Mouse (Mus musculus): ENCODE measurements around the gene Olfr418. TPM values are rescaled to one million over a fixed set of nuclear protein-coding genes. Genes with fewer than 3 reads are reported as not detected.
"Not testable (repeated sequence)": the region's sequence is repeated elsewhere in the genome, so short reads cannot be mapped to it uniquely, and the experiment has no call there.

The Olfr418 gene
- polyA plus RNA-seq (2015; fragmentation: Nextera tagmentation; extraction: Ambion mirVana) = not detected in 2 replicates

GRCm38 (mm10) chr1:173265701-173266100, at the start of gene Olfr418:
Olfr418 (plus strand) TSS chr1:173266001.
- no peak within 1 kb of the TSS for H3K4me3 ChIP-seq (ENCODE audit: low read depth, low read length)
- H3K36me3 ChIP-seq (ENCODE audit: control insufficient read depth, insufficient read depth, low read length) = no peaks in the 10 kb centered on the region
- H3K27me3 ChIP-seq (ENCODE audit: control insufficient read depth, insufficient read depth, low read depth, low read length) = no peaks in the 10 kb centered on the region
- no peak within 1 kb of the TSS for H3K4me2 ChIP-seq (ENCODE audit: low read length)
- H3K27ac ChIP-seq (ENCODE audit: low read length) = no peak within 1 kb of the TSS
- ATAC-seq = no peak
- H3K4me1 ChIP-seq (ENCODE audit: control insufficient read depth, insufficient read depth, low read length) = no peaks in the 10 kb centered on the region
- no peaks in the 10 kb centered on the region for H3K9me3 ChIP-seq (replicated peaks; ENCODE audit: control insufficient read depth, low read length, poor library complexity, severe bottlenecking)
- H3K9ac ChIP-seq (ENCODE audit: low read depth, low read length) = no peak within 1 kb of the TSS

GRCm38 (mm10) chr1:173216481-173216880, 49.3 kb upstream of the Olfr418 start:
- no peaks in the 10 kb centered on the region for H3K4me1 ChIP-seq (ENCODE audit: control insufficient read depth, insufficient read depth, low read length)
- H3K36me3 ChIP-seq (ENCODE audit: control insufficient read depth, insufficient read depth, low read length) = no peaks in the 10 kb centered on the region
- no peak overlapping the region for H3K27ac ChIP-seq (ENCODE audit: low read length)
- H3K9me3 ChIP-seq (replicated peaks; ENCODE audit: control insufficient read depth, low read length, poor library complexity, severe bottlenecking) = no peaks in the 10 kb centered on the region
- WGBS = 90% methylated on average over 3 of the region's 3 CpGs
- H3K4me3 ChIP-seq (ENCODE audit: low read depth, low read length) = no peak overlapping the region
- H3K4me2 ChIP-seq (ENCODE audit: low read length) = no peak overlapping the region
- H3K9ac ChIP-seq (ENCODE audit: low read depth, low read length) = no peak overlapping the region
- no peak for ATAC-seq
- H3K27me3 ChIP-seq (ENCODE audit: control insufficient read depth, insufficient read depth, low read depth, low read length) = no peaks in the 10 kb centered on the region

DNA sequence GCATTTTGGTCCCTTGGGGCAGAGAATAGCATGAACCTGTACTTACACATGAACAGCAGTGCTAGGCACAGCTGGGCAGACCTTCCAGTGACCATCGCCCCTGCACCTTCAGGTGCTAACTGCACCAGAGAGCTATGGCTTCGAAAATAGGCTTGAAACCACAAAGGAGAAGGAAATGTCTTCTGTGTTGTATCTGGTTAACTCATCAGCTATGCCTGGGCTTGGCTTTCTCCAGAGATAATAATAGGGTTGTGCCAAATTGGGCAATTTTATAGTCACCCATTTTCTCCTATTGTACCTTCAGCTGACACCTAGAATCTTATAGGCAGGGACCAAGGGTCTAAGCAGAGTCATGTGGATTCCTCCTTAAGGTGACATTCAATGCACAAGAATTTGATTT, 38.7 kb upstream of the Olfr418 start, which contains the start of gene Fcer1a:
Gene Fcer1a, minus strand, starts transcription at position 134 of the 400 bp plus-strand sequence.
- no peaks in the 10 kb centered on the region for H3K9me3 ChIP-seq (replicated peaks; ENCODE audit: control insufficient read depth, low read length, poor library complexity, severe bottlenecking)
- H3K27ac ChIP-seq (ENCODE audit: low read length) = no peak within 1 kb of the TSS
- 85% methylated on average over 2 of the region's 2 CpGs for WGBS
- H3K4me1 ChIP-seq (ENCODE audit: control insufficient read depth, insufficient read depth, low read length) = no peaks in the 10 kb centered on the region
- H3K4me3 ChIP-seq (ENCODE audit: low read depth, low read length) = no peak within 1 kb of the TSS
- no peaks in the 10 kb centered on the region for H3K27me3 ChIP-seq (ENCODE audit: control insufficient read depth, insufficient read depth, low read depth, low read length)
- H3K4me2 ChIP-seq (ENCODE audit: low read length) = no peak within 1 kb of the TSS
- H3K9ac ChIP-seq (ENCODE audit: low read depth, low read length) = no peak within 1 kb of the TSS
- no peak for ATAC-seq
- H3K36me3 ChIP-seq (ENCODE audit: control insufficient read depth, insufficient read depth, low read length) = no peaks in the 10 kb centered on the region

- H3K4me3 ChIP-seq (ENCODE audit: low read depth, low read length); ATAC-seq; H3K9ac ChIP-seq (ENCODE audit: low read depth, low read length); H3K27me3 ChIP-seq (ENCODE audit: control insufficient read depth, insufficient read depth, low read depth, low read length); H3K36me3 ChIP-seq (ENCODE audit: control insufficient read depth, insufficient read depth, low read length); H3K4me1 ChIP-seq (ENCODE audit: control insufficient read depth, insufficient read depth, low read length); H3K27ac ChIP-seq (ENCODE audit: low read length); H3K9me3 ChIP-seq (replicated peaks; ENCODE audit: control insufficient read depth, low read length, poor library complexity, severe bottlenecking); H3K4me2 ChIP-seq (ENCODE audit: low read length): not testable (repeated sequence)
- WGBS = 92% methylated on average over 1 of the region's 1 CpGs
These were observed 28.8 kb upstream of the Olfr418 start for GRCm38 (mm10) chr1:173237004-173237403.

DNA sequence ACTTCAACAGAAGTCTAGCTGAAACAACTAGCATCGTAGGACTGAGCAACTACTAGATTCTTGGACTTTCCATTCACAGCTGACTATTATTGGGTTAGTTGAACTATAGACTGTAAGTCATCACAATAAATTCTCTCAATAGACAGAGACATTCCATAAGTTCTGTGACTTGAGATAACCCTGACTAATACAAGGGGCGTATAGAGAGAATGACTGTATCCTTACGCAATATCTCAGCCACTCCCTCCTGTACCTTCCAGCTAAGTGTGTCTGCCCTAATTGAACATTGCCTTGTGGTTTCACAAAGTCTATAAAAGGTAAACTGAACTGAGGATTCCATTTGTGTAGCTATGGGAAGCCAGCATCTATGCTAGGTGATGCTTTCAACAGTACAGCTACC, 15.9 kb upstream of the Olfr418 start:
- H3K9ac ChIP-seq (ENCODE audit: low read depth, low read length) = no peak overlapping the region
- no peaks in the 10 kb centered on the region for H3K36me3 ChIP-seq (ENCODE audit: control insufficient read depth, insufficient read depth, low read length)
- H3K27me3 ChIP-seq (ENCODE audit: control insufficient read depth, insufficient read depth, low read depth, low read length) = no peaks in the 10 kb centered on the region
- H3K4me3 ChIP-seq (ENCODE audit: low read depth, low read length) = no peak overlapping the region
- H3K9me3 ChIP-seq (replicated peaks; ENCODE audit: control insufficient read depth, low read length, poor library complexity, severe bottlenecking) = no peaks in the 10 kb centered on the region
- no peak overlapping the region for H3K27ac ChIP-seq (ENCODE audit: low read length)
- H3K4me2 ChIP-seq (ENCODE audit: low read length) = no peak overlapping the region
- no peak for ATAC-seq
- H3K4me1 ChIP-seq (ENCODE audit: control insufficient read depth, insufficient read depth, low read length) = no peaks in the 10 kb centered on the region
- WGBS = 96% methylated on average over 3 of the region's 3 CpGs

DNA sequence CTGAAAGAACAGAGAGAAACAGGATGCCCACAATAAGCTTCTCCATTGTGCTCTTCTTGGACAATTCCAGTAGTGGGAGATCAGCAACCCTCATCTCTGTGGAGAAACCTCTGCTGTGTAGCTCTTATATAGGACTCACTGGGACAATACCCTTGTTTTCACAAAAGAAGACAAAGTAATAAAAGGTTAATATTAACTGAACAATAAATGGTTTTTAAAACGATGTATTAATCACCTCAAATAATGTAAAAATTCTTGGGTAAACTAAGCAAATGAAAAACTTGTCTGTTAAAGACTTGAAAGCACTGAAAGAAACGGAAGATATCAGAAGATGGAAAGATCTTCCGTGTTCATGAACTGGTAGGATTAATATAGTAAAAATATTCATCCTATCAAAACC, 11.9 kb downstream of the Olfr418 start, which contains the start of gene Mptx2:
Gene Mptx2, minus strand, starts transcription at position 101 of the 400 bp plus-strand sequence.
- no peak within 1 kb of the TSS for H3K4me3 ChIP-seq (ENCODE audit: low read depth, low read length)
- H3K4me1 ChIP-seq (ENCODE audit: control insufficient read depth, insufficient read depth, low read length) = no peaks in the 10 kb centered on the region
- H3K4me2 ChIP-seq (ENCODE audit: low read length) = no peak within 1 kb of the TSS
- no peaks in the 10 kb centered on the region for H3K9me3 ChIP-seq (replicated peaks; ENCODE audit: control insufficient read depth, low read length, poor library complexity, severe bottlenecking)
- H3K27ac ChIP-seq (ENCODE audit: low read length) = no peak within 1 kb of the TSS
- no peaks in the 10 kb centered on the region for H3K36me3 ChIP-seq (ENCODE audit: control insufficient read depth, insufficient read depth, low read length)
- WGBS = 81% methylated on average over 3 of the region's 3 CpGs
- H3K9ac ChIP-seq (ENCODE audit: low read depth, low read length) = no peak within 1 kb of the TSS
- H3K27me3 ChIP-seq (ENCODE audit: control insufficient read depth, insufficient read depth, low read depth, low read length) = no peaks in the 10 kb centered on the region
- no peak for ATAC-seq

DNA sequence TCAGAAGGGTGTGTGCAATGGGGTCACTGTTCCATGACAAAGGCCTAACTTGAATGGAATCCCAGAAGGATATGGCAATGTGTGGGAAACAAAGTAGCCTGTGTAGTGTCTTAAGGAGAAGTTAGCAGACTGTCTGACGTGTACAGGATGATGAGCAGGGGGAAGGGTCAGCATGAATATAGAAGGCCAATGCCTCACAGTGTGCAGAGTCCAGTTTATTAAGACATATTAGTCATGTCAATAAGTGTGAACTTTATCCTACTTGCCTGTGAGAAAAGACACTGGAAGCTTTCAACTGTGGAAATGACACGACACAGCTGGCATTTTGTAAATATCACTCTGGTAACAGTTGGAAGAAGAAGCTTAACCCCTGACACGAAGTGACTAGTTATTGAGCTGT, 37.0 kb downstream of the Olfr418 start:
- H3K27me3 ChIP-seq (ENCODE audit: control insufficient read depth, insufficient read depth, low read depth, low read length); ATAC-seq; H3K4me3 ChIP-seq (ENCODE audit: low read depth, low read length); H3K9ac ChIP-seq (ENCODE audit: low read depth, low read length); H3K4me2 ChIP-seq (ENCODE audit: low read length); H3K36me3 ChIP-seq (ENCODE audit: control insufficient read depth, insufficient read depth, low read length); H3K9me3 ChIP-seq (replicated peaks; ENCODE audit: control insufficient read depth, low read length, poor library complexity, severe bottlenecking); H3K27ac ChIP-seq (ENCODE audit: low read length); H3K4me1 ChIP-seq (ENCODE audit: control insufficient read depth, insufficient read depth, low read length): not testable (repeated sequence)
- WGBS = 47% methylated on average over 3 of the region's 3 CpGs

GRCm38 (mm10) chr1:173313535-173314050, 47.8 kb downstream of the Olfr418 start:
- H3K4me3 ChIP-seq (ENCODE audit: low read depth, low read length); H3K4me2 ChIP-seq (ENCODE audit: low read length); H3K4me1 ChIP-seq (ENCODE audit: control insufficient read depth, insufficient read depth, low read length); H3K9ac ChIP-seq (ENCODE audit: low read depth, low read length); H3K9me3 ChIP-seq (replicated peaks; ENCODE audit: control insufficient read depth, low read length, poor library complexity, severe bottlenecking); ATAC-seq; H3K27me3 ChIP-seq (ENCODE audit: control insufficient read depth, insufficient read depth, low read depth, low read length); H3K27ac ChIP-seq (ENCODE audit: low read length); H3K36me3 ChIP-seq (ENCODE audit: control insufficient read depth, insufficient read depth, low read length): not testable (repeated sequence)
- 88% methylated on average over 7 of the region's 7 CpGs for WGBS

DNA sequence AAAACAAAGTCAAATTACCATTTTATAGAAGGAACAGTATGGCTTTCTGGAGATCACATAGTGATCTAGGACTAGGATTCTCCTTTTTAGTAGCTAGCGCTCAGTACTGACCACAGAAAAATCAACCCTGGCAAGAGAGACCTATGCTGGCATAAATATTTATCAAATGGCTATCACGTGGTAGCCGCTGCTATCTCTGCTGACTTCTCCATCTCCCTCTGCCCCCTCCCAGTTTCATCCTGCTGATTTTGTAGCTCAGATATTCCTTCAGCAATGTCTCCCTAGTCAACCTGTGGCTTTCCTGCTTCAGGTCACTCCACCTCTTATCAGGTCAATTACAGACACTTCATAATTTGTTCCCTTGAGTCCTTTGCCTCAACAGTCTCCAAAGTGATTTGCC, 49.9 kb downstream of the Olfr418 start:
- 95% methylated on average over 3 of the region's 3 CpGs for WGBS
- Histone ChIP-seq H3K4me1 (ENCODE audit: control insufficient read depth, insufficient read depth, low read length) (no peaks in the 10 kb centered on the region), H3K9ac (ENCODE audit: low read depth, low read length) (no peak overlapping the region), H3K4me3 (ENCODE audit: low read depth, low read length) (no peak overlapping the region), H3K27ac (ENCODE audit: low read length) (no peak overlapping the region), H3K27me3 (ENCODE audit: control insufficient read depth, insufficient read depth, low read depth, low read length) (no peaks in the 10 kb centered on the region), H3K36me3 (ENCODE audit: control insufficient read depth, insufficient read depth, low read length) (no peaks in the 10 kb centered on the region), H3K9me3 (replicated peaks; ENCODE audit: control insufficient read depth, low read length, poor library complexity, severe bottlenecking) (no peaks in the 10 kb centered on the region), H3K4me2 (ENCODE audit: low read length) (no peak overlapping the region)
- ATAC-seq = no peak
